Mouse (Mus musculus): ENCODE measurements at regions not wholly inside any gene's neighbourhood (a gene's known extent, or its start where the extent isn't known, plus 50 kb on each side); places are given as distances from the start of the nearest gene placed in this dataset.

DNA sequence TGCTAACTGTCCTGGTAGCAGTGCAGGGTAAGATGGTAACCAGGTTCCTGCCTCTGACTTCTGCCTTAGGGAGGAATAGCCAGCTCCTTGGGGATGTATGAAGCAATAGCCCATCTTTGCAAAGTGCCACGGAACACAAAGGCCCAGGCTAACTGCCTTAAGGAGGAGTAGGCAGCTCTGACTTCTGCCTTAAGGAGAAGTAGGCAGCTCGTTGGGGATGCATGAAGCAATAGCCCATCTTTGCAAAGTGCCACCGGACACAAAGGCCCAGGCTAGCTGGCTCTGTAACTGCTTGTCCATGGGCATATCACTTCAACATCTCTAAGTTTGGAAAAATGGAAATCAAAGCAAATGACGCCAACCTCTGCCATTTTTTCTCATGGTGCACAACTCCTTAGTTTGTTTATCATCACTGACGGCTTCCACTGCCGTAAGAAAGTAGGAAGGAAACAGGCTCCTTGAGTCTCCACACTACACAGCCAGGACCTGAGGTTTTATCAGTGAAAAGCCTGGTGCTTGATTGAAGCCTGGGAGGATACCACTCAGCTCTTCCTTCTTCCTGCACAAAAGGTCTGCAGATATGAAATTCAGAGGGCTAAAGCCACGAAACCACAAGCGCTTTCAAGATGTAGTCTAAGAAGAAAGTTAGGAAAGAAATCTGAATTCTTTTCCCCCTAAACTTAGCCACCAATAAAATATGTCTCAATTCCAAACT is 74.4 kb upstream of the Lpp start:
- H3K9ac ChIP-seq (ENCODE audit: low read depth, low read length), result no peak overlapping the region
- H3K27me3 ChIP-seq (ENCODE audit: control insufficient read depth, insufficient read depth, low read length), result no peaks in the 10 kb centered on the region
- H3K4me3 ChIP-seq (ENCODE audit: low read depth, low read length), result no peak overlapping the region
- ATAC-seq (replicated peaks; ENCODE audit: insufficient number of reproducible peaks, low FRiP score, low TSS enrichment), result no peak
- no peak overlapping the region for H3K27ac ChIP-seq (ENCODE audit: low read depth, low read length)
- no peak overlapping the region for H3K4me2 ChIP-seq
- 65% methylated on average over 8 of the region's 8 CpGs for WGBS (ENCODE audit: insufficient replicate concordance)
- H3K4me1 ChIP-seq (ENCODE audit: control insufficient read depth, insufficient read depth, low read length), result no peaks in the 10 kb centered on the region
- no peaks in the 10 kb centered on the region for H3K9me3 ChIP-seq (replicated peaks; ENCODE audit: control insufficient read depth, low read length)
- no peaks in the 10 kb centered on the region for H3K36me3 ChIP-seq (ENCODE audit: control insufficient read depth, insufficient read depth, low read length)

DNA sequence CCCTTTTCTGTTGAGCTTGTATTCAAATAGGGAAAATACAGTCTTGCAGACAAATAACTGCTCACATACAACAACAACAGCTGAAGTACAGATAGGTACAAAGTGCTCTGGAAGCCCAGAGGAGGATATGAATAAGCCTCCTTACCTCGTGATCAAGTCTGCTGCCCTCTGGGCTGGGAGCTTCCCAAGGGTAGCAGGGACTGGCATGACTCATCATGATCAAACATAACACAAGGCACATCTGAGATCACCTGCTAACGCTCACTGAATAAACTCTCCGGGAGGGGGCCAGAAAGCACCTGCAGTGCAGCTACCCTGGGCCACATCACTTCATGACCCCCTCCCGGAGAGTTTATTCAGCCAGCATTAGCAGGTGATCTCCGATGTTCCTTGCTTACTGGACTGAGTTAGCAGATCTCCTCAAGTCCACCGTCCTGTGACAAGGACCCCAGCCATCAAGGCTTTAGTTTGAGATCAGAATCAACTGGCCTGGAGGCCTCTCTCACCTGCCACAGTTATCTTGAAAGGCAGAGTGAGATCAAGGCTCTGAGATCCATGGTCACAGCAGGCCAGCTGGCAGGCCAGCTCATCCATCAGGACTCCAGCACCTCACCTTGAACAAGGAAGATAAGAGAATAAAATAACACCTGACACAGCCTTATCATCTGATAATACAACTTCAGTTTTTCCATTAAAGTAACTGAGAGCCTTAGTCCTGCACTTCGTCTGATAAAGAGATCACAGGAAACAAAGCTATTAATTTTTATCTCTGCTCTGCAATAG is 79.6 kb upstream of the Lpp start:
- WGBS (ENCODE audit: insufficient replicate concordance), result 51% methylated on average over 7 of the region's 7 CpGs
- H3K36me3 ChIP-seq (ENCODE audit: control insufficient read depth, insufficient read depth, low read length), result no peaks in the 10 kb centered on the region
- no peak for ATAC-seq (replicated peaks; ENCODE audit: insufficient number of reproducible peaks, low FRiP score, low TSS enrichment)

DNA sequence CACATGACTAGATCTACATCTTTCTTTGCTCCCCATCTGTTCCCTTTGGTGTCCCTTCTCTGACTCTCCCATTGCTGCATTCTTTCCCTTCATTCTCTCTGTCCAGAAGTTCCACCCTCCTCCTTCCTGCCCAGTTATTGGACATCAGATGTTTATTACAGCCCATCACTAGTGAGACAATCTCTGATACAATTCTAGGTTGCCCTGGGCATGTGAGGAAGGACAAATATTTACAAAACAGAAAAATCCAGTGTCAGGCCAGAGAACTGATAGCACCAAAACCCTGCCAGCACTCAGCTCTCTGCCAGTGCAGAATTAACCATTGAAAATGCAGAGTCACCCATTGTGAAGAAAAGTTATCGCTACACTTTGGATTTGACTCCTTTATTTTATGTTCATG is 87.9 kb upstream of the Lpp start:
- no peak overlapping the region for H3K4me3 ChIP-seq (ENCODE audit: low read depth, low read length)
- WGBS (ENCODE audit: insufficient replicate concordance), result 88% methylated on average over 1 of the region's 1 CpGs
- H3K27me3 ChIP-seq (ENCODE audit: control insufficient read depth, insufficient read depth, low read length), result no peaks in the 10 kb centered on the region
- H3K4me2 ChIP-seq, result no peak overlapping the region
- no peak for ATAC-seq (replicated peaks; ENCODE audit: insufficient number of reproducible peaks, low FRiP score, low TSS enrichment)
- no peaks in the 10 kb centered on the region for H3K9me3 ChIP-seq (replicated peaks; ENCODE audit: control insufficient read depth, low read length)
- H3K27ac ChIP-seq (ENCODE audit: low read depth, low read length), result no peak overlapping the region
- no peak overlapping the region for H3K9ac ChIP-seq (ENCODE audit: low read depth, low read length)
- H3K4me1 ChIP-seq (ENCODE audit: control insufficient read depth, insufficient read depth, low read length), result no peaks in the 10 kb centered on the region
- H3K36me3 ChIP-seq (ENCODE audit: control insufficient read depth, insufficient read depth, low read length), result no peaks in the 10 kb centered on the region

More for the DNA sequence above, 79.6 kb upstream of the Lpp start:
- no peaks in the 10 kb centered on the region for H3K27me3 ChIP-seq (ENCODE audit: control insufficient read depth, insufficient read depth, low read length)
- H3K9ac ChIP-seq (ENCODE audit: low read depth, low read length), result no peak overlapping the region
- no peak overlapping the region for H3K4me3 ChIP-seq (ENCODE audit: low read depth, low read length)
- H3K9me3 ChIP-seq (replicated peaks; ENCODE audit: control insufficient read depth, low read length), result no peaks in the 10 kb centered on the region
- H3K4me2 ChIP-seq, result no peak overlapping the region
- no peak overlapping the region for H3K27ac ChIP-seq (ENCODE audit: low read depth, low read length)
- no peaks in the 10 kb centered on the region for H3K4me1 ChIP-seq (ENCODE audit: control insufficient read depth, insufficient read depth, low read length)

DNA sequence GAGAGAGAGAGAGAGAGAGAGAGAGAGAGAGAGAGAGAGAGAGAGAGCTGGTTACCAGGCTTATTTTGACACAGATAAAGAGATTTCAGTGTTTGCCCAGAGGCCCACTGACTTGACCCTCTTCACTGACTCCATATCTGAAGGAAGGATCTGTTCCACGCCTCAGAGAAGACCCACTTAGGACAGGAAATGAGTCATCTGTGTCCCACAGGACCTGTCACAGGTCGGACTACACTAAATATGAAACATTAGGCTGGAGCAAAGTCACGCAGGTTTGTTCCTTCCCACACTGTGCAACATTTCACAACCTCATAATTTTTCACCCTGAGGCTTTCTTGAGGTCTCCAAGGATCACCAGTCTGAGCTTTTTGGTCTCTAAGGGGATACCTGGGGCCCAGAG is 96.5 kb upstream of the Lpp start:
- Histone ChIP-seq H3K4me2 (no peak overlapping the region), H3K27ac (ENCODE audit: low read depth, low read length) (no peak overlapping the region), H3K9me3 (replicated peaks; ENCODE audit: control insufficient read depth, low read length) (no peaks in the 10 kb centered on the region), H3K4me3 (ENCODE audit: low read depth, low read length) (no peak overlapping the region), H3K9ac (ENCODE audit: low read depth, low read length) (no peak overlapping the region), H3K36me3 (ENCODE audit: control insufficient read depth, insufficient read depth, low read length) (no peaks in the 10 kb centered on the region), H3K27me3 (ENCODE audit: control insufficient read depth, insufficient read depth, low read length) (no peaks in the 10 kb centered on the region), H3K4me1 (ENCODE audit: control insufficient read depth, insufficient read depth, low read length) (no peaks in the 10 kb centered on the region; the same call in 1 of the 2 replicates)
- WGBS (ENCODE audit: insufficient replicate concordance), result 51% methylated on average over 3 of the region's 3 CpGs
- ATAC-seq (replicated peaks; ENCODE audit: insufficient number of reproducible peaks, low FRiP score, low TSS enrichment), result no peak

DNA sequence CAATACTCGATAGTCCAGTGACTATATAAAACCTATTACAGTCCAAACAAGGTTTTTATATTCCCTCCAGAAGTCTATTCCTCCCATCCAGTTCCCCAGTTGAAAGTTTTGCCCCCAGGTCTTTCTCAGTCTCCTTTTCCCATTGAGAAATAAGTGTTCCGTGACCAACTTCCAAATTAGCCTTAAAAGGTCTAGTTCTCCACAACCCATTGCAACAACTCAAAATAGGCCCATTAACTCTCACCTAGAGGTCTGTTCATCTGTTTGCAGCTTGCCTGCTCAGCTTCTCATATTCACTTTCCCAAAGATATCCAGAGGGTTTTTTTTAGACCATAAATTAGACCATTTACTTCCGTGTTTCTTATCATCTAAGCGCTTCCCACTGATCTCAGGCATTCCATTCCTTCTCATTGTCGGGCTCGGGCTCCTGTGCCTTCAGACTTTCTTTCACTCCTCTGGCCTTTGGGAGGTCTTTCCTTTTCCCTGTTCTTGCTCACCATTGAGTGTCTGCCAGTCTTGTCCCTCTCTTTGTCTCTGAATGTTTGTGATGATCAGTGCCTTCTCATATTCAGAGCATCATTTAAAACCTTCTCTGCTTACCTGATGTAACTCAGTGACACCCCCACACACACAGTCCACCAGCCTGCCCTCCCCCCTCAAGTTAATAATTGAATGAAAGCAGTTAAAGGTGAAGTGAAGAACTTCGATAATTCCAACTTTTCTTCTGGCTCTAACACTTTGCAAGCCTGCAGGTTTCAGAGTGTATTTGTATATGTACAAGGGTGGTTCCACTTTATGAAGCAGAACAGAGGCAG is 97.5 kb upstream of the Lpp start:
- no peak for ATAC-seq (replicated peaks; ENCODE audit: insufficient number of reproducible peaks, low FRiP score, low TSS enrichment)
- Histone ChIP-seq H3K27me3 (ENCODE audit: control insufficient read depth, insufficient read depth, low read length) (no peaks in the 10 kb centered on the region), H3K9me3 (replicated peaks; ENCODE audit: control insufficient read depth, low read length) (no peaks in the 10 kb centered on the region), H3K36me3 (ENCODE audit: control insufficient read depth, insufficient read depth, low read length) (no peaks in the 10 kb centered on the region), H3K4me1 (ENCODE audit: control insufficient read depth, insufficient read depth, low read length) (no peaks in the 10 kb centered on the region; the same call in 1 of the 2 replicates), H3K27ac (ENCODE audit: low read depth, low read length) (no peak overlapping the region), H3K9ac (ENCODE audit: low read depth, low read length) (no peak overlapping the region), H3K4me2 (no peak overlapping the region), H3K4me3 (ENCODE audit: low read depth, low read length) (no peak overlapping the region)
- 47% methylated on average over 7 of the region's 7 CpGs for WGBS (ENCODE audit: insufficient replicate concordance)

DNA sequence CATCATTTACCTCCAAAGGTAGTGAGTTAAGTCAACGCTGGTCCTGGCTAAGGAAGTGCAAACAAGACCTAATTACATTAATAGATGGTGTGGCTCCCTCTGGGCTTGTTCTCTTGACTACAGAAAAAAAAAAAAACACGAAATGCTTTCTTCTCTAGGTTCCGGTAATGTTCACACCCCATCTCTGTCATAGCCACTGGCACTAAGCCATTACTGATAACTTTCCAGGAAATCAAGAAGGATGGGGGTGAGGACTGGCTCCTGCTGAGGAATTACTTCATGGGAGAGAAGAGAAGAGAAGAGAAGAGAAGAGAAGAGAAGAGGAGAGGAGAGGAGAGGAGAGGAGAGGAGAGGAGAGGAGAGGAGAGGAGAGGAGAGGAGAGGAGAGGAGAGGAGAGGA is 109.1 kb upstream of the Lpp start:
- Histone ChIP-seq H3K27ac (ENCODE audit: low read depth, low read length) (no peak overlapping the region), H3K4me1 (ENCODE audit: control insufficient read depth, insufficient read depth, low read length) (no peaks in the 10 kb centered on the region), H3K27me3 (ENCODE audit: control insufficient read depth, insufficient read depth, low read length) (no peaks in the 10 kb centered on the region), H3K4me3 (ENCODE audit: low read depth, low read length) (no peak overlapping the region), H3K4me2 (no peak overlapping the region), H3K9ac (ENCODE audit: low read depth, low read length) (no peak overlapping the region), H3K36me3 (ENCODE audit: control insufficient read depth, insufficient read depth, low read length) (no peaks in the 10 kb centered on the region), H3K9me3 (replicated peaks; ENCODE audit: control insufficient read depth, low read length) (no peaks in the 10 kb centered on the region)
- 43% methylated on average over 3 of the region's 3 CpGs for whole genome bisulfite sequencing (ENCODE audit: insufficient replicate concordance)
- no peak for ATAC-seq (replicated peaks; ENCODE audit: insufficient number of reproducible peaks, low FRiP score, low TSS enrichment)

DNA sequence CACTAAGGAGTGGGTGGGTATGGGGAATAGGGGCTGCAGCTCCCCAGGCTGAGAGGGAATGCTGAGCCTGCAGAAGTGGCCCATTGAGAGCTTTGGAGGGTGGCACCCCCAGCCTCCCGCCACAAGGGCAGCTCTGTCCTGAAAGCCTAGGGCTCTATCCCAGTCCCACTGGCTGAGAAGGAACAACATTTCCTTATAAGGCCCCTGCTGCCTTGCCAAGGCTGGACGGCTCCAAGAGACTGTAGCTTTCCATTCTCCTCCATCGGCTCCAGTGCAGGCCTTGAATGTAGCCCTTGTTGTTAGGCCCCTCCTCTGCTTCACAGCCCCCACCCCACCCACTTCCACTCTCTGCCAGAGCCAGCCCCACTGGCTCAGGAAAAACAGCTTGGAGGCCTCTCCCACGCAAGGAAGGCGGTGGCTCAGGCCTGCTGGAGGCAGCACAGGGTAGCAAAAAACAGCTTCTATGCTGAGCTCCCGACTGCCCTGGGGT is 111.1 kb upstream of the Lpp start:
- Histone ChIP-seq H3K9me3 (replicated peaks; ENCODE audit: control insufficient read depth, low read length) (no peaks in the 10 kb centered on the region), H3K4me2 (no peak overlapping the region), H3K27me3 (ENCODE audit: control insufficient read depth, insufficient read depth, low read length) (no peaks in the 10 kb centered on the region), H3K4me3 (ENCODE audit: low read depth, low read length) (no peak overlapping the region), H3K9ac (ENCODE audit: low read depth, low read length) (no peak overlapping the region), H3K36me3 (ENCODE audit: control insufficient read depth, insufficient read depth, low read length) (no peaks in the 10 kb centered on the region), H3K27ac (ENCODE audit: low read depth, low read length) (no peak overlapping the region), H3K4me1 (ENCODE audit: control insufficient read depth, insufficient read depth, low read length) (no peaks in the 10 kb centered on the region)
- WGBS (ENCODE audit: insufficient replicate concordance), result 12% methylated on average over 6 of the region's 6 CpGs
- peak; percentile 69 for ATAC-seq (replicated peaks; ENCODE audit: insufficient number of reproducible peaks, low FRiP score, low TSS enrichment)

DNA sequence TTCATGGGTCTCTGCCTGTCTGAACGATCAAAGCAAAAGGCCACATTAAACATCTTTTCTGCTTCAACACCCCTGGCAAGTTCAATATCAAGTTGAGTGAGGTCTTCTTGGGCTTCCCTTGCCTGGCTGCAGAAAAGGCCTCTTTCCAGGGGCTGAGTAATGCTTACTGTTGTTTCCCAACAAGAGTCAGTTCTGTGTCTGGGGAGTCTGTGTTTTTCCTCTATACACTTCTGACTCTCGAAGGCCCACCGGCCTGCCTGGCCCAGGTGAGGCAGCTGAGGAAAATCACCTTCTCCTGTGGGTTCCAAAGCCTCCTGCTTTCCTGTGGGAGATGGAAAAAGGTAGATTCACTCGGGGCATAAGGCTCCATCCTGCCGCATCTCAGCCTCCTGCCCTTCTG is 111.7 kb upstream of the Lpp start:
- Histone ChIP-seq H3K36me3 (ENCODE audit: control insufficient read depth, insufficient read depth, low read length) (no peaks in the 10 kb centered on the region), H3K27me3 (ENCODE audit: control insufficient read depth, insufficient read depth, low read length) (no peaks in the 10 kb centered on the region), H3K9me3 (replicated peaks; ENCODE audit: control insufficient read depth, low read length) (no peaks in the 10 kb centered on the region), H3K9ac (ENCODE audit: low read depth, low read length) (no peak overlapping the region), H3K4me2 (no peak overlapping the region), H3K4me1 (ENCODE audit: control insufficient read depth, insufficient read depth, low read length) (no peaks in the 10 kb centered on the region), H3K4me3 (ENCODE audit: low read depth, low read length) (no peak overlapping the region), H3K27ac (ENCODE audit: low read depth, low read length) (no peak overlapping the region)
- ATAC-seq (replicated peaks; ENCODE audit: insufficient number of reproducible peaks, low FRiP score, low TSS enrichment), result no peak
- 74% methylated on average over 5 of the region's 5 CpGs for WGBS (ENCODE audit: insufficient replicate concordance)

Data from heart, embryonic 11.5 days (tissue).